Mouse (Mus musculus) testis, postnatal 10 days (tissue): ENCODE data around the gene Klra10.
"Not testable (repeated sequence)": the region's sequence is repeated elsewhere in the genome, so short reads cannot be mapped to it uniquely, and the experiment has no call there.

Source experiments
- DNase-seq: peaks from one replicate; pipeline ENCODE4 v3.0.0; 2021; ENCODE audit warnings: low spot score

Klra10 gene

GRCm38 (mm10) chr6:130281828-130282227, at the start of gene Klra10:
Gene Klra10, minus strand, starts transcription at chr6:130281928.
- DNase-seq: not testable (repeated sequence)

- no peak for DNase-seq
Measured at GRCm38 (mm10) chr6:130287984-130288649, 6.4 kb upstream of the Klra10 start.

- no peak for DNase-seq
Measured at GRCm38 (mm10) chr6:130255326-130255725, 26.4 kb downstream of the Klra10 start.

GRCm38 (mm10) chr6:130237536-130237935, 44.2 kb downstream of the Klra10 start:
- no peak for DNase-seq

GRCm38 (mm10) chr6:130236635-130237034, 45.1 kb downstream of the Klra10 start:
- DNase-seq: no peak

- DNase-seq: no peak
Measured at GRCm38 (mm10) chr6:130233222-130233621, 48.5 kb downstream of the Klra10 start, which contains the start of gene Klra7. Gene Klra7, minus strand, starts transcription at chr6:130233322.
